Mouse (Mus musculus) bone marrow, adult 2 months (tissue): ENCODE measurements around the gene Hacd3. TPM values are rescaled to one million over a fixed set of nuclear protein-coding genes. Genes with fewer than 3 reads are reported as not detected.
A peak's percentile ranks its signal among the peaks of the same experiment; 100 is the strongest.

Source experiments
- H3K27ac ChIP-seq: fragments of 200-500 bp; 2 replicates; pipeline ENCODE4 v1.5.1; 2012; ENCODE audit warnings: low read depth, mild to moderate bottlenecking, control low read depth, inconsistent platforms, low read length; ENCODE audit not compliant: control insufficient read depth, poor library complexity, insufficient read depth
- H3K4me1 ChIP-seq: fragments of 200-500 bp; 2 replicates; pipeline ENCODE4 v1.6.1; 2011; ENCODE audit warnings: low read length; ENCODE audit not compliant: control insufficient read depth, insufficient read depth
- H3K4me3 ChIP-seq: fragments of 200-500 bp; replicated peaks from 2 replicates; pipeline ENCODE3; 2011; ENCODE audit warnings: mild to moderate bottlenecking, low read depth, low read length, control low read depth; ENCODE audit not compliant: control insufficient read depth
- CTCF ChIP-seq: fragments of 200-500 bp; IDR thresholded peaks from 2 replicates; pipeline ENCODE4 v1.5.1; 2011; ENCODE audit warnings: low read length, control low read depth; ENCODE audit not compliant: control insufficient read depth, insufficient read depth
- POLR2A ChIP-seq: fragments of 200-500 bp; IDR thresholded peaks from 2 replicates; pipeline ENCODE4 v1.6.1; 2011; ENCODE audit warnings: low read depth, mild to moderate bottlenecking, control low read depth, low read length, borderline replicate concordance; ENCODE audit not compliant: control insufficient read depth
- WGBS: fragments of 180-500 bp; shearing (Covaris S2); methylation state at CpG from one replicate; pipeline ENCODE4 v1.1.7; 2018; 5-methylcytosine and 5-hydroxymethylcytosine counted together
- polyA plus RNA-seq: library from polyadenylated mRNA; stranded (reverse); fragments of >200 nt; gene quantifications from 2 replicates; pipeline ENCODE4 v1.2.4, GENCODE M21; 2011; ENCODE audit warnings: low replicate concordance; ENCODE audit not compliant: missing spikeins, insufficient read depth, insufficient read length

Hacd3 gene
- polyA plus RNA-seq, 1 experiment: 18.0 TPM

DNA sequence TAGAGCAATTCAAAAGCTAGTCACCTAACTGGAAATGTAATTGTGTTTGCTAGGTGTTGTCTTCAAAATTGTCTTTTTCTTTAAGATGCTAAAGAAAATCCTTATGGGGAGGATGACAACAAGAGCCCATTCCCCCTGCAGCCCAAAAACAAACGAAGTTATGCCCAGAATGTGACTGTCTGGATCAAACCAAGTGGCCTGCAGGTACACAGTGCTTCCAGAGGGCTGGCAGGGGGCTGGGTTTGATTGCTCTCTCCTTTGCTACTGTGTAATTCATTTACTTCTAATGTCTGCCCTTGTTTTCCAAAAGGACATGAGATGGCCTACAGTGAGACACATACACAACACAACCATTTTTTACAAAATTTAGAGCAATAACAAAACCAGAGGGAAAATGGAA, 39.6 kb downstream of the Hacd3 start:
- 71% methylated on average over 1 of the region's 1 CpGs for WGBS
- no peaks in the 10 kb centered on the region for H3K4me1 ChIP-seq
- TF ChIP-seq CTCF: no peak
- no peak for TF ChIP-seq POLR2A
- no peak overlapping the region for H3K27ac ChIP-seq
- H3K4me3 ChIP-seq: no peak overlapping the region

DNA sequence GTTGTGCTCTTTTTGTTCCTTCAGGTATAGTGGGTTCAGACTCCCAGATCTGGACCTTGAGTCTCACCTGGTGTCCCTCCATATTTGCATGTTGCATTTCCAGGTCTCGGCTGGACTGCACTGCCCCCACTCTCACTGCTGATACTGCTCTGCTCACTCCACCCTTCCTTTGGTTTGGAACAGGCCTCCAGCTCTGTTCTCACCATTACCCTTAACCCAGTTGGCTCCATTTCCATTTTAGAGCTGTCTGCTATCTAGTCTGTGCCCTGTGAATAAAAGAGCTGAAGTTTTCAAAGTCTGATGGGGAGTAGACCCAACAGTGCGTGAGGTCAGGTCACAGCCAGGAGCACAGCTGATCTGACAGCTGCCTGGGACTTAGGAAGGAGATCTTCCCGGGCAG, 40.9 kb downstream of the Hacd3 start:
- TF ChIP-seq CTCF (no peak), POLR2A (no peak)
- WGBS: 87% methylated on average over 3 of the region's 3 CpGs
- no peak overlapping the region for H3K4me3 ChIP-seq
- H3K27ac ChIP-seq: no peak overlapping the region
- H3K4me1 ChIP-seq: no peaks in the 10 kb centered on the region

GRCm38 (mm10) chr9:64960978-64961320, 60.5 kb downstream of the Hacd3 start:
- WGBS: under 1% methylated on average over 17 of the region's 17 CpGs
- Histone ChIP-seq H3K4me3 (peak overlapping the region; percentile 75), H3K27ac (peak overlapping the region; percentile 77), H3K4me1 (no peaks in the 10 kb centered on the region)
- TF ChIP-seq POLR2A (no peak), CTCF (no peak)

DNA sequence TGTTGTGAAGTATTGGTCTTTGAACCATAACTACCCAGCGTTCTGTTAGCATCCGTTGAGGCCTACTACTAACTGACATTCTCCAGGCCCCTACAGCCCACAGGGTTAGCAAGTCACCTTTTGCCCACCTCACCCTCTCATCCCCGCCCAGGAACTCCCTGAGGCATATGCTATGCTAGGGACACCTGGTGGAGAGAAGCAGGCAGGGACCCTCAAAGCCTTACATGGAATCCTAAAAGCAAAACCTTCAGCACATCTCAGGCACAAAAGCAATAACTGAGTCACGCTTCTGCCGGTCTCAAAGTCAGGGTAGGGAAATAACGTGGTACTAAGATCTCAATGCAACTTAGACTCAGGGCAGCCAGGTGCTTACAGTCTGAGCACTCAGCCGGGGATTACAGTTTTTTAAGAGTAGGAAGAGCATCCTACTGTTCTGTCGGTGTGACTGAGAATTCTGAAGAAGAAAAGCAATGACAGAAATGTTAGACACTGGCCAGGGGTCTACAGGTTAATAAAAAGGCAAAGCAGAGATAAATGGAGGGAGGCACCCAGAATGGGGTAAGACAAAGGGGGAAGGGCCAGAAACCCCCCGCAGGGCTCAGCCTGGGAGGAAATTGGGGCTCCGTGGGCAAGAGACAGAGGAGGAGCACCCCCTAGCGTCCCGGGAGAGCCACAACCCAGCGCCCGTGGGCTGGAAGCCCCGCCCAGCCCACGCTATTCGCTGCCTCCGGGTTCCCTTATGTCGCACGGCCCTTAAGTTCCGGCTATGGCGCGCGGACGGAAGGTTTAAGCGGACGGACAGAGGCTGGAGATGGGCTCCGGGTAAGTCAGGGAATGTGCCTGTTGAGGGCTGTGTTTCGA, 61.1 kb downstream of the Hacd3 start, which contains the start of gene Ints14:
Gene Ints14, plus strand, starts transcription at position 789 of the 861 bp plus-strand sequence.
- TF ChIP-seq POLR2A: peak; percentile 93; the same call in 1 of the 2 replicates
- peak; percentile 78 for TF ChIP-seq CTCF
- Histone ChIP-seq H3K4me1 (no peaks in the 10 kb centered on the region), H3K27ac (peak within 1 kb of the TSS; percentile 77), H3K4me3 (peak within 1 kb of the TSS; percentile 75)
- WGBS: 12% methylated on average over 29 of the region's 29 CpGs

GRCm38 (mm10) chr9:64957276-64957675, 64.2 kb downstream of the Hacd3 start:
- WGBS: 81% methylated on average over 3 of the region's 3 CpGs
- Histone ChIP-seq H3K27ac (no peak overlapping the region), H3K4me1 (no peaks in the 10 kb centered on the region), H3K4me3 (no peak overlapping the region)
- TF ChIP-seq CTCF (no peak), POLR2A (no peak)

DNA sequence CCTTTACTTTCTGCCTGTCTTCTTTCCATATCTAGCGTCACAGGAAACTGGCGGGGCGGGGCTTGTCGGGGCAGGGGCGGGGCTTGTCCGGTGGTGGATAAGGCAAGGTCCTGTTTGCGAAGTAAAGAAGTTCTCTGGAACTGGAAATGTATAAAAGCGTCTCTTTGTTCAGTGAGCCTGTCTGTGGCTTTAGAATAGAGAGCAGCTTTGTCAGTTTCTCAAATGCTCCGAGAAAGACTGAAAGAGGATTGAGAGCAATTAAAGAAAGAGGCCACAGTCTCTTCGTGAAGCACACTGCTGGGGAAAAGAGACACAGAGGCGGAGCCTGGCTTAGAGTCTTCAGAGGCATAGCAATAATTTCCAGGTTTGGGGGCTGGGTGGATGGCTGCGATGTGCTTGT, 65.2 kb downstream of the Hacd3 start:
- H3K4me1 ChIP-seq: no peaks in the 10 kb centered on the region
- TF ChIP-seq CTCF: no peak
- no peak overlapping the region for H3K4me3 ChIP-seq
- WGBS: 6% methylated on average over 12 of the region's 12 CpGs
- H3K27ac ChIP-seq: no peak overlapping the region

- Histone ChIP-seq H3K4me1 (no peaks in the 10 kb centered on the region), H3K27ac (no peak overlapping the region), H3K4me3 (no peak overlapping the region)
- TF ChIP-seq POLR2A: no peak
- TF ChIP-seq CTCF: no peak
- WGBS: 63% methylated on average over 7 of the region's 7 CpGs
Observed at GRCm38 (mm10) chr9:64953190-64953589, 68.3 kb downstream of the Hacd3 start.

DNA sequence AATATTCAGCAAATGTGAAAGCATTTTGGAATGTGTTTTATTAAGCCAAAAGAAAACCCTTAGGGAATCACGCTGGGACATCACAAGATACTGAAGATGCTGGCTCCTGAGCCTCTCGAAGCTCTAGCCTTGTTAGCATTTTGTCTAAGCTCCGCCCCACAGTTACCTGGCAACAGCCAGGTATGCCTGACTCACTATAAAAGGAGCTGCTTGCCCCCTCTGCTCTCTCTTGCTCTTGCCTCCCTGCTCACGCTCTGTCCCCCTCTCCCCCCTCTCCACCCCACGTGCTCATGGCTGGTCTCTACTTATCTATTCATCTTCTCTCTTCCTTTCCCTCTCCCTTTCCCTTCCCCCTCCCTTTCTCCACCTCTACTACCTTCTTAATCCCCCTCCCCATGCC, 69.4 kb downstream of the Hacd3 start:
- Histone ChIP-seq H3K27ac (no peak overlapping the region), H3K4me1 (no peaks in the 10 kb centered on the region), H3K4me3 (no peak overlapping the region)
- TF ChIP-seq CTCF: no peak
- no peak for TF ChIP-seq POLR2A
- WGBS: 47% methylated on average over 5 of the region's 5 CpGs
